In genomic region chr8:47988111-47988510, GRCm38 (mm10) we compare ENCODE assay signal across 12 mouse cellular contexts. TPM values are rescaled to one million over a fixed set of nuclear protein-coding genes. Genes with fewer than 3 reads are reported as not detected.
DNase-seq lines count a peak whose midpoint lies in the region; ATAC-seq and TF ChIP-seq lines count a peak whose summit lies in the region.
"Had no signal": no experiment of that assay in that cellular context is flagged by ENCODE, and none has a peak within 500 bp of the region (broad histone marks: within the 10 kb centered on the region; RNA-seq: fewer than 3 reads in every experiment).

No protein-coding gene starts in this region.

- no peak overlapping the region for H3K9ac ChIP-seq in hindbrain, embryonic 12.5 days
- no peak overlapping the region for H3K9ac ChIP-seq in hindbrain, embryonic 14.5 days
- no peak overlapping the region for H3K9ac ChIP-seq in embryonic facial prominence, embryonic 12.5 days

- no peak for ATAC-seq in hindbrain, embryonic 12.5 days (ENCODE audit: low FRiP score)
- ATAC-seq in hindbrain, embryonic 14.5 days (ENCODE audit: low FRiP score), result no peak
- ATAC-seq in embryonic facial prominence, embryonic 12.5 days (ENCODE audit: insufficient number of reproducible peaks, insufficient read depth, low FRiP score, low TSS enrichment), result no peak

- H3K4me2 ChIP-seq in hindbrain, embryonic 12.5 days (replicated peaks), result peak overlapping the region; percentile 5; the same call in 1 of the 2 replicates
- H3K4me2 ChIP-seq in hindbrain, embryonic 14.5 days (replicated peaks), result no peak overlapping the region
- H3K4me2 ChIP-seq in embryonic facial prominence, embryonic 12.5 days (replicated peaks), result peak overlapping the region; percentile 35

- DNase-seq in hindbrain, embryonic 14.5 days (ENCODE audit: low spot score), result no peak
- no peak for DNase-seq in limb, embryonic 10.5 days (ENCODE audit: low spot score)
- DNase-seq in cerebellum, postnatal 14 days, result no peak
- no peak for DNase-seq in thymus, postnatal 4 days
- DNase-seq: cerebellum, adult 8-10 months; liver; right cerebral cortex, postnatal 25 days had no signal

- H3K9me3 ChIP-seq in hindbrain, embryonic 12.5 days (replicated peaks), result no peaks in the 10 kb centered on the region
- no peaks in the 10 kb centered on the region for H3K9me3 ChIP-seq in hindbrain, embryonic 14.5 days (ENCODE audit: control insufficient read depth, low read length)
- H3K9me3 ChIP-seq in E14TG2a.4 (ENCODE audit: low read length), result no peaks in the 10 kb centered on the region
- H3K9me3 ChIP-seq in embryonic facial prominence, embryonic 12.5 days, result no peaks in the 10 kb centered on the region
- no peaks in the 10 kb centered on the region for H3K9me3 ChIP-seq in limb, embryonic 10.5 days (replicated peaks)
- H3K9me3 ChIP-seq: megakaryocyte, embryonic 14.5 days had no signal

- TF ChIP-seq CTCF in E14TG2a.4 (conservative IDR thresholded peaks at IDR 0.05; ENCODE audit: low read length), result no peak

- H3K4me1 ChIP-seq in hindbrain, embryonic 12.5 days, result peaks cover 37% of the 10 kb centered on the region
- H3K4me1 ChIP-seq in hindbrain, embryonic 14.5 days (replicated peaks; ENCODE audit: control insufficient read depth, insufficient read depth, low read length), result peaks cover 21% of the 10 kb centered on the region
- H3K4me1 ChIP-seq in E14TG2a.4 (replicated peaks; ENCODE audit: low read depth, low read length), result peaks cover 59% of the 10 kb centered on the region
- H3K4me1 ChIP-seq in embryonic facial prominence, embryonic 12.5 days, result peaks cover 53% of the 10 kb centered on the region
- peaks cover 75% of the 10 kb centered on the region for H3K4me1 ChIP-seq in limb, embryonic 10.5 days

- no peaks in the 10 kb centered on the region for H3K36me3 ChIP-seq in hindbrain, embryonic 12.5 days
- no peaks in the 10 kb centered on the region for H3K36me3 ChIP-seq in hindbrain, embryonic 14.5 days (replicated peaks; ENCODE audit: control insufficient read depth, insufficient read depth)
- no peaks in the 10 kb centered on the region for H3K36me3 ChIP-seq in E14TG2a.4 (ENCODE audit: insufficient read depth, low read length)
- no peaks in the 10 kb centered on the region for H3K36me3 ChIP-seq in embryonic facial prominence, embryonic 12.5 days
- no peaks in the 10 kb centered on the region for H3K36me3 ChIP-seq in limb, embryonic 10.5 days

- H3K27me3 ChIP-seq in hindbrain, embryonic 12.5 days, result no peaks in the 10 kb centered on the region
- H3K27me3 ChIP-seq in hindbrain, embryonic 14.5 days (ENCODE audit: control insufficient read depth, insufficient read depth, low read length), result no peaks in the 10 kb centered on the region
- peaks cover 16% of the 10 kb centered on the region for H3K27me3 ChIP-seq in E14TG2a.4 (ENCODE audit: insufficient read depth, low read length)
- no peaks in the 10 kb centered on the region for H3K27me3 ChIP-seq in embryonic facial prominence, embryonic 12.5 days
- no peaks in the 10 kb centered on the region for H3K27me3 ChIP-seq in limb, embryonic 10.5 days (ENCODE audit: low read depth, poor library complexity, severe bottlenecking)

- H3K4me3 ChIP-seq in hindbrain, embryonic 12.5 days, result no peak overlapping the region
- no peak overlapping the region for H3K4me3 ChIP-seq in hindbrain, embryonic 14.5 days (replicated peaks; ENCODE audit: low read length)
- H3K4me3 ChIP-seq in E14TG2a.4 (replicated peaks; ENCODE audit: low read length), result 0 out of 2 replicates have a peak overlapping the region, but pooled peaks have one; percentile 3
- no peak overlapping the region for H3K4me3 ChIP-seq in embryonic facial prominence, embryonic 12.5 days
- H3K4me3 ChIP-seq in limb, embryonic 10.5 days, result 0 out of 2 replicates have a peak overlapping the region, but pooled peaks have one; percentile 1
- H3K4me3 ChIP-seq: layer of hippocampus, adult 2 months; megakaryocyte, embryonic 14.5 days had no signal

- WGBS in hindbrain, embryonic 12.5 days, result 81% methylated on average over 15 of the region's 15 CpGs
- WGBS in hindbrain, embryonic 14.5 days, result 77% methylated on average over 15 of the region's 15 CpGs
- WGBS in embryonic facial prominence, embryonic 12.5 days, result 66% methylated on average over 15 of the region's 15 CpGs
- 80% methylated on average over 15 of the region's 15 CpGs for WGBS in limb, embryonic 10.5 days

- H3K27ac ChIP-seq in hindbrain, embryonic 12.5 days, result no peak overlapping the region
- no peak overlapping the region for H3K27ac ChIP-seq in hindbrain, embryonic 14.5 days
- H3K27ac ChIP-seq in embryonic facial prominence, embryonic 12.5 days, result no peak overlapping the region
- H3K27ac ChIP-seq in limb, embryonic 10.5 days, result no peak overlapping the region
- H3K27ac ChIP-seq: layer of hippocampus, adult 2 months had no signal

RNA-seq across cellular contexts. Expression of gene Wwc2, which starts 2.6 kb away (rescaled TPM):
- polyA plus RNA-seq in hindbrain, embryonic 12.5 days (2016; fragmentation: Nextera tagmentation; extraction: Ambion mirVana), result 15.3 and 15.7 TPM in 2 replicates
- polyA plus RNA-seq in hindbrain, embryonic 14.5 days (2014; fragmentation: Nextera tagmentation; extraction: Ambion mirVana), result 7.3 and 7.7 TPM in 2 replicates
- 17.8 and 18.6 TPM in 2 replicates for polyA plus RNA-seq in embryonic facial prominence, embryonic 12.5 days (2016; fragmentation: Nextera tagmentation; extraction: Ambion mirVana)
- 9.7 and 11.7 TPM in 2 replicates for polyA plus RNA-seq in limb, embryonic 10.5 days (2016; fragmentation: Nextera tagmentation; extraction: Ambion mirVana)

Comparison
In these comparisons a context has a peak if more than half of its experiments do, and no peak if none do; other contexts are left out.
1. H3K4me3 ChIP-seq: peak in E14TG2a.4 (single experiment) and limb, embryonic 10.5 days (single experiment); none in hindbrain, embryonic 12.5 days (single experiment), hindbrain, embryonic 14.5 days (single experiment) and embryonic facial prominence, embryonic 12.5 days (single experiment).